Comparison of ENCODE assay signal across 9 mouse cellular contexts in genomic region chr12:111134791-111135733, GRCm38 (mm10). TPM values are rescaled to one million over a fixed set of nuclear protein-coding genes. Genes with fewer than 3 reads are reported as not detected.
DNase-seq lines count a peak whose midpoint lies in the region; ATAC-seq lines count a peak whose summit lies in the region.
"Had no signal": no experiment of that assay in that cellular context is flagged by ENCODE, and none has a peak within 500 bp of the region (broad histone marks: within the 10 kb centered on the region; RNA-seq: fewer than 3 reads in every experiment).

No protein-coding gene starts in this region.

- no peak overlapping the region for H3K9ac ChIP-seq in midbrain, embryonic 16.5 days (ENCODE audit: low read depth, low read length)
- H3K9ac ChIP-seq in midbrain, embryonic 14.5 days (replicated peaks; ENCODE audit: low read length) = no peak overlapping the region
- H3K9ac ChIP-seq in forebrain, embryonic 13.5 days = no peak overlapping the region
- no peak overlapping the region for H3K9ac ChIP-seq in lung, embryonic 15.5 days
- no peak overlapping the region for H3K9ac ChIP-seq in intestine, embryonic 15.5 days
- H3K9ac ChIP-seq: neural tube, embryonic 12.5 days had no signal

- WGBS in midbrain, embryonic 16.5 days = 66% methylated on average over 19 of the region's 19 CpGs
- 74% methylated on average over 19 of the region's 19 CpGs for WGBS in midbrain, embryonic 14.5 days
- WGBS in forebrain, embryonic 13.5 days = 66% methylated on average over 19 of the region's 19 CpGs
- WGBS in lung, embryonic 15.5 days = 42% methylated on average over 19 of the region's 19 CpGs
- WGBS in intestine, embryonic 15.5 days = 70% methylated on average over 19 of the region's 19 CpGs

- no peaks in the 10 kb centered on the region for H3K27me3 ChIP-seq in midbrain, embryonic 16.5 days (ENCODE audit: control insufficient read depth, insufficient read depth, low read depth, low read length)
- no peaks in the 10 kb centered on the region for H3K27me3 ChIP-seq in midbrain, embryonic 14.5 days (ENCODE audit: control insufficient read depth, insufficient read depth, low read length)
- H3K27me3 ChIP-seq in forebrain, embryonic 13.5 days = no peaks in the 10 kb centered on the region
- H3K27me3 ChIP-seq in lung, embryonic 15.5 days = no peaks in the 10 kb centered on the region
- H3K27me3 ChIP-seq in intestine, embryonic 15.5 days (replicated peaks) = no peaks in the 10 kb centered on the region
- H3K27me3 ChIP-seq: neural tube, embryonic 12.5 days had no signal

- H3K4me1 ChIP-seq in midbrain, embryonic 16.5 days (ENCODE audit: control insufficient read depth, insufficient read depth, low read length) = peaks cover 2% of the 10 kb centered on the region
- no peaks in the 10 kb centered on the region for H3K4me1 ChIP-seq in midbrain, embryonic 14.5 days (ENCODE audit: control insufficient read depth, insufficient read depth, low read length)
- H3K4me1 ChIP-seq in forebrain, embryonic 13.5 days = peaks cover 13% of the 10 kb centered on the region
- H3K4me1 ChIP-seq in lung, embryonic 15.5 days = peaks cover 14% of the 10 kb centered on the region; the same call in 1 of the 2 replicates
- no peaks in the 10 kb centered on the region for H3K4me1 ChIP-seq in intestine, embryonic 15.5 days (replicated peaks)
- H3K4me1 ChIP-seq: neural tube, embryonic 12.5 days had no signal

- H3K4me3 ChIP-seq in midbrain, embryonic 16.5 days (ENCODE audit: low read depth, low read length) = no peak overlapping the region
- H3K4me3 ChIP-seq in midbrain, embryonic 14.5 days (replicated peaks; ENCODE audit: low read depth, low read length) = no peak overlapping the region
- no peak overlapping the region for H3K4me3 ChIP-seq in forebrain, embryonic 13.5 days
- H3K4me3 ChIP-seq in lung, embryonic 15.5 days = no peak overlapping the region; the same call in 1 of the 2 replicates
- H3K4me3 ChIP-seq in intestine, embryonic 15.5 days (replicated peaks) = no peak overlapping the region
- H3K4me3 ChIP-seq: neural tube, embryonic 12.5 days had no signal

- peak overlapping the region; percentile 62 for H3K27ac ChIP-seq in midbrain, embryonic 16.5 days (ENCODE audit: low read length)
- H3K27ac ChIP-seq in midbrain, embryonic 14.5 days (replicated peaks; ENCODE audit: low read depth, low read length) = no peak overlapping the region; the same call in 1 of the 2 replicates
- H3K27ac ChIP-seq in forebrain, embryonic 13.5 days = peak overlapping the region; percentile 68
- H3K27ac ChIP-seq in lung, embryonic 15.5 days = peak overlapping the region; percentile 74
- H3K27ac ChIP-seq in intestine, embryonic 15.5 days = no peak overlapping the region
- H3K27ac ChIP-seq: neural tube, embryonic 12.5 days had no signal

- no peak overlapping the region for H3K4me2 ChIP-seq in midbrain, embryonic 16.5 days (ENCODE audit: low read length)
- no peak overlapping the region for H3K4me2 ChIP-seq in midbrain, embryonic 14.5 days (ENCODE audit: low read length)
- no peak overlapping the region for H3K4me2 ChIP-seq in forebrain, embryonic 13.5 days
- H3K4me2 ChIP-seq in lung, embryonic 15.5 days = peak overlapping the region; percentile 17; the same call in 1 of the 2 replicates
- no peak overlapping the region for H3K4me2 ChIP-seq in intestine, embryonic 15.5 days (replicated peaks)
- H3K4me2 ChIP-seq: neural tube, embryonic 12.5 days had no signal

- no peak for DNase-seq in midbrain, embryonic 14.5 days
- DNase-seq in heart, postnatal 10 days = peak; percentile 26 to 37
- DNase-seq in ovary, postnatal 10 days (ENCODE audit: low spot score) = no peak

- H3K9me3 ChIP-seq in midbrain, embryonic 16.5 days (replicated peaks; ENCODE audit: control insufficient read depth, low read length, poor library complexity, severe bottlenecking) = no peaks in the 10 kb centered on the region; the same call in 1 of the 2 replicates
- no peaks in the 10 kb centered on the region for H3K9me3 ChIP-seq in midbrain, embryonic 14.5 days (ENCODE audit: control insufficient read depth, low read length)
- H3K9me3 ChIP-seq in forebrain, embryonic 13.5 days (replicated peaks) = no peaks in the 10 kb centered on the region
- H3K9me3 ChIP-seq in lung, embryonic 15.5 days = no peaks in the 10 kb centered on the region
- H3K9me3 ChIP-seq in intestine, embryonic 15.5 days = no peaks in the 10 kb centered on the region
- H3K9me3 ChIP-seq: neural tube, embryonic 12.5 days had no signal

- ATAC-seq in midbrain, embryonic 16.5 days = no peak
- no peak for ATAC-seq in midbrain, embryonic 14.5 days (ENCODE audit: low FRiP score, low TSS enrichment)
- peak; percentile 57; the same call in 1 of the 2 replicates for ATAC-seq in forebrain, embryonic 13.5 days
- ATAC-seq in lung, embryonic 15.5 days (ENCODE audit: borderline replicate concordance, extremely low read depth, low FRiP score, low TSS enrichment) = peak; percentile 55; the same call in 1 of the 2 replicates
- no peak for ATAC-seq in intestine, embryonic 15.5 days

- intact Hi-C loops in heart, postnatal 10 days (cut with DNase I) = loop anchor here (10.0 kb wide), 1 partner anchor 200 kb away; no protein-coding TSS in a partner anchor

- no peaks in the 10 kb centered on the region for H3K36me3 ChIP-seq in midbrain, embryonic 16.5 days (ENCODE audit: control insufficient read depth, insufficient read depth, low read length)
- no peaks in the 10 kb centered on the region for H3K36me3 ChIP-seq in midbrain, embryonic 14.5 days (ENCODE audit: control insufficient read depth, insufficient read depth, low read length)
- no peaks in the 10 kb centered on the region for H3K36me3 ChIP-seq in forebrain, embryonic 13.5 days (ENCODE audit: poor library complexity, severe bottlenecking)
- no peaks in the 10 kb centered on the region for H3K36me3 ChIP-seq in lung, embryonic 15.5 days
- H3K36me3 ChIP-seq in intestine, embryonic 15.5 days = no peaks in the 10 kb centered on the region
- H3K36me3 ChIP-seq: neural tube, embryonic 12.5 days had no signal

RNA-seq across cellular contexts. Expression of gene Traf3, which starts 31.1 kb away (rescaled TPM):
- 17.4 and 22.3 TPM in 2 replicates for polyA plus RNA-seq in midbrain, embryonic 16.5 days (2015; fragmentation: Nextera tagmentation; extraction: Ambion mirVana)
- polyA plus RNA-seq in midbrain, embryonic 14.5 days (2014; fragmentation: Nextera tagmentation; extraction: Ambion mirVana) = 22.0 and 28.4 TPM in 2 replicates
- 12.8 and 17.2 TPM in 2 replicates for polyA plus RNA-seq in forebrain, embryonic 13.5 days (2015; fragmentation: Nextera tagmentation; extraction: Ambion mirVana)
- 10 to 100 TPM; 14.1 to 17.1 TPM for total RNA-seq in heart, postnatal 10 days (2021)
- 8.9 and 9.9 TPM in 2 replicates for polyA plus RNA-seq in lung, embryonic 15.5 days (2015; fragmentation: Nextera tagmentation; extraction: Ambion mirVana)
- polyA plus RNA-seq in intestine, embryonic 15.5 days (2015; fragmentation: Nextera tagmentation; extraction: Ambion mirVana) = 6.9 and 7.8 TPM in 2 replicates

RNA-seq across cellular contexts. Expression of gene 4930595D18Rik, which starts 49.2 kb away (rescaled TPM):
- not detected in 2 replicates for polyA plus RNA-seq in midbrain, embryonic 16.5 days (2015; fragmentation: Nextera tagmentation; extraction: Ambion mirVana)
- not detected in 2 replicates for polyA plus RNA-seq in midbrain, embryonic 14.5 days (2014; fragmentation: Nextera tagmentation; extraction: Ambion mirVana)
- 0.21 TPM in 1 of 2 replicates, not detected in the other for polyA plus RNA-seq in forebrain, embryonic 13.5 days (2015; fragmentation: Nextera tagmentation; extraction: Ambion mirVana)
- total RNA-seq in heart, postnatal 10 days (2021) = not detected
- not detected in 2 replicates for polyA plus RNA-seq in lung, embryonic 15.5 days (2015; fragmentation: Nextera tagmentation; extraction: Ambion mirVana)
- not detected in 2 replicates for polyA plus RNA-seq in intestine, embryonic 15.5 days (2015; fragmentation: Nextera tagmentation; extraction: Ambion mirVana)
- polyA plus RNA-seq: intestine, embryonic 14.5 days; neural tube, embryonic 12.5 days had no signal

Comparison
In these comparisons a context has a peak if more than half of its experiments do, and no peak if none do; other contexts are left out.
1. H3K27ac ChIP-seq: peak in midbrain, embryonic 16.5 days (single experiment), forebrain, embryonic 13.5 days (single experiment) and lung, embryonic 15.5 days (single experiment); none in midbrain, embryonic 14.5 days (single experiment) and intestine, embryonic 15.5 days (single experiment).
2. ATAC-seq: peak in forebrain, embryonic 13.5 days (single experiment) and lung, embryonic 15.5 days (single experiment); none in midbrain, embryonic 16.5 days (single experiment), midbrain, embryonic 14.5 days (single experiment) and intestine, embryonic 15.5 days (single experiment).
3. DNase-seq: peak in heart, postnatal 10 days (2 of 2); none in midbrain, embryonic 14.5 days (single experiment) and ovary, postnatal 10 days (single experiment).